Mouse (Mus musculus): ENCODE results near the gene Pth2. TPM values are rescaled to one million over a fixed set of nuclear protein-coding genes. Genes with fewer than 3 reads are reported as not detected.

The Pth2 gene
- polyA plus RNA-seq, 1 experiment from 2014 or later: not detected

- H3K27me3 ChIP-seq (ENCODE audit: control insufficient read depth, insufficient read depth, low read length): 0 out of 2 replicates have a peak, but pooled peaks cover 5% of the 10 kb centered on the region
- no peak overlapping the region for H3K4me3 ChIP-seq (replicated peaks; ENCODE audit: low read length)
- 79% methylated on average over 8 of the region's 8 CpGs for WGBS
- no peak for ATAC-seq (ENCODE audit: low FRiP score)
- no peak overlapping the region for H3K27ac ChIP-seq
- DNase-seq (ENCODE audit: low spot score): no peak
- H3K9me3 ChIP-seq (ENCODE audit: control insufficient read depth, low read length): no peaks in the 10 kb centered on the region
- no peak overlapping the region for H3K4me2 ChIP-seq (replicated peaks)
- H3K9ac ChIP-seq: no peak overlapping the region
- peaks cover 6% of the 10 kb centered on the region; the same call in 1 of the 2 replicates for H3K36me3 ChIP-seq (replicated peaks; ENCODE audit: control insufficient read depth, insufficient read depth)
- H3K4me1 ChIP-seq (replicated peaks; ENCODE audit: control insufficient read depth, insufficient read depth, low read length): 0 out of 2 replicates have a peak, but pooled peaks cover 6% of the 10 kb centered on the region
These were observed 40.7 kb upstream of the Pth2 start for GRCm38 (mm10) chr7:45139904-45140723.

GRCm38 (mm10) chr7:45141319-45141718 lies 39.5 kb upstream of the Pth2 start:
- DNase-seq (ENCODE audit: low spot score): no peak
- no peak overlapping the region for H3K9ac ChIP-seq
- WGBS: 91% methylated on average over 3 of the region's 3 CpGs
- ATAC-seq (ENCODE audit: low FRiP score): no peak
- H3K27me3 ChIP-seq (ENCODE audit: control insufficient read depth, insufficient read depth, low read length): no peaks in the 10 kb centered on the region
- H3K27ac ChIP-seq: no peak overlapping the region
- no peak overlapping the region for H3K4me2 ChIP-seq (replicated peaks)
- H3K9me3 ChIP-seq (ENCODE audit: control insufficient read depth, low read length): no peaks in the 10 kb centered on the region
- no peak overlapping the region for H3K4me3 ChIP-seq (replicated peaks; ENCODE audit: low read length)
- H3K36me3 ChIP-seq (replicated peaks; ENCODE audit: control insufficient read depth, insufficient read depth): peaks cover 6% of the 10 kb centered on the region; the same call in 1 of the 2 replicates
- H3K4me1 ChIP-seq (replicated peaks; ENCODE audit: control insufficient read depth, insufficient read depth, low read length): no peaks in the 10 kb centered on the region

GRCm38 (mm10) chr7:45141914-45142313 lies 38.9 kb upstream of the Pth2 start:
- no peaks in the 10 kb centered on the region for H3K9me3 ChIP-seq (ENCODE audit: control insufficient read depth, low read length)
- H3K9ac ChIP-seq: no peak overlapping the region
- 88% methylated on average over 5 of the region's 5 CpGs for WGBS
- DNase-seq (ENCODE audit: low spot score): no peak
- no peak for ATAC-seq (ENCODE audit: low FRiP score)
- H3K27ac ChIP-seq: no peak overlapping the region
- H3K4me3 ChIP-seq (replicated peaks; ENCODE audit: low read length): no peak overlapping the region
- H3K36me3 ChIP-seq (replicated peaks; ENCODE audit: control insufficient read depth, insufficient read depth): peaks cover 6% of the 10 kb centered on the region; the same call in 1 of the 2 replicates
- H3K27me3 ChIP-seq (ENCODE audit: control insufficient read depth, insufficient read depth, low read length): no peaks in the 10 kb centered on the region
- no peaks in the 10 kb centered on the region for H3K4me1 ChIP-seq (replicated peaks; ENCODE audit: control insufficient read depth, insufficient read depth, low read length)
- H3K4me2 ChIP-seq (replicated peaks): no peak overlapping the region

GRCm38 (mm10) chr7:45144368-45145174 lies 36.2 kb upstream of the Pth2 start:
- DNase-seq (ENCODE audit: low spot score): no peak
- 89% methylated on average over 13 of the region's 13 CpGs for WGBS
- Histone ChIP-seq H3K36me3 (replicated peaks; ENCODE audit: control insufficient read depth, insufficient read depth) (peaks cover 12% of the 10 kb centered on the region; the same call in 1 of the 2 replicates), H3K4me2 (replicated peaks) (no peak overlapping the region), H3K4me3 (replicated peaks; ENCODE audit: low read length) (no peak overlapping the region), H3K4me1 (replicated peaks; ENCODE audit: control insufficient read depth, insufficient read depth, low read length) (no peaks in the 10 kb centered on the region), H3K9ac (no peak overlapping the region), H3K27me3 (ENCODE audit: control insufficient read depth, insufficient read depth, low read length) (no peaks in the 10 kb centered on the region), H3K9me3 (ENCODE audit: control insufficient read depth, low read length) (no peaks in the 10 kb centered on the region), H3K27ac (no peak overlapping the region)
- ATAC-seq (ENCODE audit: low FRiP score): no peak

GRCm38 (mm10) chr7:45145460-45145859 lies 35.3 kb upstream of the Pth2 start:
- Histone ChIP-seq H3K9me3 (ENCODE audit: control insufficient read depth, low read length) (no peaks in the 10 kb centered on the region), H3K4me3 (replicated peaks; ENCODE audit: low read length) (no peak overlapping the region), H3K9ac (no peak overlapping the region), H3K4me1 (replicated peaks; ENCODE audit: control insufficient read depth, insufficient read depth, low read length) (no peaks in the 10 kb centered on the region), H3K4me2 (replicated peaks) (no peak overlapping the region), H3K36me3 (replicated peaks; ENCODE audit: control insufficient read depth, insufficient read depth) (peaks cover 12% of the 10 kb centered on the region; the same call in 1 of the 2 replicates), H3K27ac (no peak overlapping the region), H3K27me3 (ENCODE audit: control insufficient read depth, insufficient read depth, low read length) (no peaks in the 10 kb centered on the region)
- DNase-seq (ENCODE audit: low spot score) (no peak), ATAC-seq (ENCODE audit: low FRiP score) (no peak)
- 96% methylated on average over 8 of the region's 8 CpGs for WGBS

- Histone ChIP-seq H3K9ac (no peak overlapping the region), H3K27me3 (ENCODE audit: control insufficient read depth, insufficient read depth, low read length) (no peaks in the 10 kb centered on the region), H3K4me3 (replicated peaks; ENCODE audit: low read length) (no peak overlapping the region), H3K9me3 (ENCODE audit: control insufficient read depth, low read length) (no peaks in the 10 kb centered on the region), H3K4me2 (replicated peaks) (no peak overlapping the region), H3K27ac (no peak overlapping the region), H3K36me3 (replicated peaks; ENCODE audit: control insufficient read depth, insufficient read depth) (peaks cover 11% of the 10 kb centered on the region; the same call in 1 of the 2 replicates), H3K4me1 (replicated peaks; ENCODE audit: control insufficient read depth, insufficient read depth, low read length) (no peaks in the 10 kb centered on the region)
- DNase-seq (ENCODE audit: low spot score) (no peak), ATAC-seq (ENCODE audit: low FRiP score) (no peak)
- 94% methylated on average over 11 of the region's 11 CpGs for WGBS
These were observed 33.5 kb upstream of the Pth2 start for GRCm38 (mm10) chr7:45147267-45147666.

GRCm38 (mm10) chr7:45147899-45148298 lies 32.9 kb upstream of the Pth2 start:
- H3K9me3 ChIP-seq (ENCODE audit: control insufficient read depth, low read length): no peaks in the 10 kb centered on the region
- 86% methylated on average over 11 of the region's 11 CpGs for WGBS
- H3K9ac ChIP-seq: no peak overlapping the region
- H3K4me3 ChIP-seq (replicated peaks; ENCODE audit: low read length): no peak overlapping the region
- H3K4me1 ChIP-seq (replicated peaks; ENCODE audit: control insufficient read depth, insufficient read depth, low read length): no peaks in the 10 kb centered on the region
- 0 out of 2 replicates have a peak, but pooled peaks cover 6% of the 10 kb centered on the region for H3K36me3 ChIP-seq (replicated peaks; ENCODE audit: control insufficient read depth, insufficient read depth)
- ATAC-seq (ENCODE audit: low FRiP score) (no peak), DNase-seq (ENCODE audit: low spot score) (no peak)
- H3K27ac ChIP-seq: no peak overlapping the region
- H3K27me3 ChIP-seq (ENCODE audit: control insufficient read depth, insufficient read depth, low read length): no peaks in the 10 kb centered on the region
- no peak overlapping the region for H3K4me2 ChIP-seq (replicated peaks)

- H3K4me3 ChIP-seq (replicated peaks; ENCODE audit: low read length): no peak overlapping the region
- no peak overlapping the region for H3K9ac ChIP-seq
- 0 out of 2 replicates have a peak, but pooled peaks cover 6% of the 10 kb centered on the region for H3K36me3 ChIP-seq (replicated peaks; ENCODE audit: control insufficient read depth, insufficient read depth)
- 0 out of 2 replicates have a peak, but pooled peaks cover 3% of the 10 kb centered on the region for H3K4me1 ChIP-seq (replicated peaks; ENCODE audit: control insufficient read depth, insufficient read depth, low read length)
- DNase-seq (ENCODE audit: low spot score) (no peak), ATAC-seq (ENCODE audit: low FRiP score) (no peak)
- H3K9me3 ChIP-seq (ENCODE audit: control insufficient read depth, low read length): no peaks in the 10 kb centered on the region
- H3K27ac ChIP-seq: no peak overlapping the region
- H3K27me3 ChIP-seq (ENCODE audit: control insufficient read depth, insufficient read depth, low read length): no peaks in the 10 kb centered on the region
- WGBS: 65% methylated on average over 4 of the region's 4 CpGs
- no peak overlapping the region for H3K4me2 ChIP-seq (replicated peaks)
These were observed 32.2 kb upstream of the Pth2 start for GRCm38 (mm10) chr7:45148534-45149098.

GRCm38 (mm10) chr7:45149545-45149944 lies 31.2 kb upstream of the Pth2 start:
- Histone ChIP-seq H3K4me3 (replicated peaks; ENCODE audit: low read length) (no peak overlapping the region), H3K27ac (no peak overlapping the region), H3K27me3 (ENCODE audit: control insufficient read depth, insufficient read depth, low read length) (no peaks in the 10 kb centered on the region), H3K9me3 (ENCODE audit: control insufficient read depth, low read length) (no peaks in the 10 kb centered on the region), H3K9ac (no peak overlapping the region), H3K4me1 (replicated peaks; ENCODE audit: control insufficient read depth, insufficient read depth, low read length) (0 out of 2 replicates have a peak, but pooled peaks cover 5% of the 10 kb centered on the region), H3K36me3 (replicated peaks; ENCODE audit: control insufficient read depth, insufficient read depth) (0 out of 2 replicates have a peak, but pooled peaks cover 6% of the 10 kb centered on the region), H3K4me2 (replicated peaks) (no peak overlapping the region)
- DNase-seq (ENCODE audit: low spot score) (no peak), ATAC-seq (ENCODE audit: low FRiP score) (no peak)
- WGBS: 28% methylated on average over 6 of the region's 6 CpGs

Data from hindbrain, embryonic 14.5 days (tissue).